Mouse (Mus musculus): ENCODE results near the gene Ghrl. TPM values are rescaled to one million over a fixed set of nuclear protein-coding genes. Genes with fewer than 3 reads are reported as not detected.

Gene Ghrl
- 0.07 and 0.36 TPM in 2 replicates for polyA plus RNA-seq (2012; rRNA removed)

GRCm38 (mm10) chr6:113719878-113720277 is at the start of gene Ghrl:
Gene Ghrl, minus strand, starts transcription at chr6:113719880.

DNA sequence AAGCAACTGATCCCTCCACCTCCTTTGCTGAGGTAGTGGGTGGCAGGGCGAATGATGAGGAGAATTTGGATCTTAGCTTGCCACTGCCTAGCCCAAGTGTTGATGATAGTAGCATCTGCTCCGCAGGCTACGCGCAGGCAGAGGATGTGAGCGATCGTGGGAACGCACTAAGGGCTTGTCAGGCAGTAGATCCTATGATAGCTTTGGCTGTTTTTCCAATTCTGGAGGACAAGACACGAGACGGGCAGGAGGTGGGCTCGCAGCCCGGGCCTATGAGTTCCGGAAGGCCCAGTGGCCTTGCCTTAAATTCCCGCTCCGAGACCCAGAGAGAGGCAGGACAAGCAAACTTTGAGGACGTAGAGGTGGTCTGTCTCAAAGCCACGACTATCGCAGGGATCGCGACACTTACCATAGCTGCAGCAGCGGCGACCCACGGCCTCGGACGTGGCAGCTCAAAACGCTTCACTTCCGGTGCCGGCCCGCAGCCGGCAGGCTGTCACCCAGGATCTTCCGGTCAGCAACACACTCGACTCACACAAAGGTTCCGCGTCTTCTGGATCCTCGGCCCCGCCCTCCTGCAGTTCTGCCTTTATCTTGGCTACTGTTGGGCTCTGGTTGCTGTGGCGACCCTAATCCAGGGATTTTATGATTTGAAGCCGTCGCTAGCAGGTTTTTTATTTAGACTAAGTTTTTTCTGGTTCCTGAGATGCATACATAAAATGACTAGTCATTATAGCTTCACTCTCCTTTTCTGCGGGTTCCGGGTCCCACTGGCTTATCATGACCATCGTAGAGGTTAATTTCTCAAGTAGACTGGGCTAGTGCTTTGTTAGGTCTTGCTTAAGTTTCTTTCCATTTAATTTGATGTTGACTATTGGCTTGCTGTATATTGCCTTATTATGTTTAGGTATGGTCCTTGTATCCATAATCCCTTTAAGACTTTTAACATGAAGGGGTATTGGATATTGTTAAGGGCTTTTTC is 20.8 kb upstream of the Ghrl start, which contains the start of gene Sec13:
Gene Sec13, minus strand, starts transcription at position 508 of the 982 bp plus-strand sequence.

GRCm38 (mm10) chr6:113696582-113697221 is 23.0 kb downstream of the Ghrl start, which contains the start of gene Tatdn2:
Gene Tatdn2, plus strand, starts transcription at chr6:113697050.

Other genes with a start within 250 kb of the Ghrl start
- gene Il17rc, start 248.5 kb downstream of the Ghrl start, polyA plus RNA-seq (2012; rRNA removed): 3.1 and 3.4 TPM in 2 replicates
- gene Creld1, start 236.6 kb downstream of the Ghrl start, polyA plus RNA-seq (2012; rRNA removed): 2.8 and 3.3 TPM in 2 replicates
- gene Prrt3, start 217.9 kb downstream of the Ghrl start, polyA plus RNA-seq (2012; rRNA removed): 0.01 TPM in 1 of 2 replicates, not detected in the other
- gene Emc3, start 188.2 kb downstream of the Ghrl start, polyA plus RNA-seq (2012; rRNA removed): 19.8 and 23.1 TPM in 2 replicates
- 7.8 and 9.5 TPM in 2 replicates for gene Fancd2, start 188.2 kb downstream of the Ghrl start, polyA plus RNA-seq (2012; rRNA removed)
- not detected in 2 replicates for gene Fancd2os, start 119.2 kb downstream of the Ghrl start, polyA plus RNA-seq (2012; rRNA removed)
- 67.4 and 76.9 TPM in 2 replicates for gene Brk1, start 115.1 kb downstream of the Ghrl start, polyA plus RNA-seq (2012; rRNA removed)
- gene Vhl, start 95.9 kb downstream of the Ghrl start, polyA plus RNA-seq (2012; rRNA removed): 3.8 and 4.0 TPM in 2 replicates
- 21.7 and 29.0 TPM in 2 replicates for gene Irak2, start 81.4 kb downstream of the Ghrl start, polyA plus RNA-seq (2012; rRNA removed)
- gene Tatdn2, start 22.8 kb downstream of the Ghrl start, polyA plus RNA-seq (2012; rRNA removed): 14.0 and 17.2 TPM in 2 replicates
- gene Sec13, start 20.9 kb upstream of the Ghrl start, polyA plus RNA-seq (2012; rRNA removed): 91.0 and 103 TPM in 2 replicates